Mouse (Mus musculus) heart, postnatal 14 days (tissue): ENCODE measurements around the gene Aqp5. TPM values are rescaled to one million over a fixed set of nuclear protein-coding genes. Genes with fewer than 3 reads are reported as not detected.
A peak's percentile ranks its signal among the peaks of the same experiment; 100 is the strongest.

ENCODE experiments used
- DNase-seq, 2 experiments: peaks; one replicate each; pipeline ENCODE4 v3.0.0; 2021 to 2022
- intact Hi-C: fragments of 180-260 bp; cut with DNase I; formaldehyde crosslinking; loops from one replicate; pipeline ENCODE4 v1.15.1; 2025
- long read RNA-seq, 2 experiments: library from polyadenylated mRNA; stranded (forward); transcript quantifications; one replicate each; pipeline ENCODE4 v2.0.0; 2021
- total RNA-seq, 2 experiments: library from RNA; stranded (reverse); gene quantifications; 2 replicates each; pipeline ENCODE4 v1.2.3; 2021

Aqp5 gene
- total RNA-seq: 1 to 10 TPM in 1 of 2 experiments, under 1 TPM in 1; 0.63 to 1.2 TPM
- long read RNA-seq, experiment 1, partial matches to known transcripts: 0 of 2 reads
- long read RNA-seq, experiment 1, other reads (novel, unspliced or antisense): 0 of 2 reads
- long read RNA-seq, experiment 2: 0 reads

- peak; percentile 13 to 28 for DNase-seq
- intact Hi-C loops: loop anchor here (10.0 kb wide), 1 partner anchor 176 kb away; no protein-coding TSS in a partner anchor
Observed at GRCm38 (mm10) chr15:99590429-99591084, at the start of gene Aqp5. Gene Aqp5 (plus strand): TSS chr15:99590782.

- intact Hi-C loops: no loop called here
- DNase-seq: no peak
Observed at GRCm38 (mm10) chr15:99544047-99544446, 46.5 kb upstream of the Aqp5 start.

- DNase-seq: peak in 1 of 2 experiments; percentile 26
- intact Hi-C loops: no loop called here
Observed at GRCm38 (mm10) chr15:99546596-99546995, 44.0 kb upstream of the Aqp5 start.

GRCm38 (mm10) chr15:99547732-99548131 lies 42.9 kb upstream of the Aqp5 start:
- intact Hi-C loops: no loop called here
- no peak for DNase-seq

GRCm38 (mm10) chr15:99549901-99550300 lies 40.7 kb upstream of the Aqp5 start:
- DNase-seq: no peak
- intact Hi-C loops: no loop called here

- no peak for DNase-seq
- intact Hi-C loops: no loop called here
Observed at GRCm38 (mm10) chr15:99553767-99554166, 36.8 kb upstream of the Aqp5 start.

- DNase-seq: no peak
- intact Hi-C loops: no loop called here
Observed at GRCm38 (mm10) chr15:99558947-99559346, 31.6 kb upstream of the Aqp5 start.

- intact Hi-C loops: no loop called here
- no peak for DNase-seq
Observed at GRCm38 (mm10) chr15:99560246-99560645, 30.3 kb upstream of the Aqp5 start.

- DNase-seq: no peak
- intact Hi-C loops: no loop called here
Observed at GRCm38 (mm10) chr15:99567371-99567770, 23.2 kb upstream of the Aqp5 start.

- intact Hi-C loops: no loop called here
- DNase-seq: no peak
Observed at GRCm38 (mm10) chr15:99568682-99569081, 21.9 kb upstream of the Aqp5 start.

- intact Hi-C loops: no loop called here
- DNase-seq: no peak
Observed at GRCm38 (mm10) chr15:99569123-99569522, 21.5 kb upstream of the Aqp5 start.

- peak; percentile 11 to 20 for DNase-seq
- intact Hi-C loops: no loop called here
Observed at GRCm38 (mm10) chr15:99578802-99579485, 11.6 kb upstream of the Aqp5 start, which contains the start of gene Aqp2. Gene Aqp2 (plus strand): TSS chr15:99579055.

- peak; percentile 45 to 53 for DNase-seq
- intact Hi-C loops: no loop called here
Observed at GRCm38 (mm10) chr15:99583463-99584344, 6.9 kb upstream of the Aqp5 start.

GRCm38 (mm10) chr15:99584407-99585202 lies 6.0 kb upstream of the Aqp5 start:
- peak in 1 of 2 experiments; percentile 8 for DNase-seq
- intact Hi-C loops: no loop called here

- intact Hi-C loops: no loop called here
- no peak for DNase-seq
Observed at GRCm38 (mm10) chr15:99585741-99586140, 4.8 kb upstream of the Aqp5 start.

- DNase-seq: no peak
- intact Hi-C loops: no loop called here
Observed at GRCm38 (mm10) chr15:99586525-99586924, 4.1 kb upstream of the Aqp5 start.

GRCm38 (mm10) chr15:99589237-99589636 lies 1.3 kb upstream of the Aqp5 start:
- intact Hi-C loops: no loop called here
- DNase-seq: no peak

GRCm38 (mm10) chr15:99589704-99590103 lies 878 bp upstream of the Aqp5 start:
- intact Hi-C loops: loop anchor here (10.0 kb wide), 1 partner anchor 175 kb away; no protein-coding TSS in a partner anchor
- no peak for DNase-seq

- no peak for DNase-seq
- intact Hi-C loops: loop anchor here (10.0 kb wide), 1 partner anchor 177 kb away; no protein-coding TSS in a partner anchor
Observed at GRCm38 (mm10) chr15:99592177-99592576, 1.6 kb downstream of the Aqp5 start.

- DNase-seq: no peak
- intact Hi-C loops: loop anchor here (10.0 kb wide), 1 partner anchor 178 kb away; no protein-coding TSS in a partner anchor
Observed at GRCm38 (mm10) chr15:99592877-99593276, 2.3 kb downstream of the Aqp5 start.
